Mouse (Mus musculus): ENCODE data around the gene Snw1.
"Not testable (repeated sequence)": the region's sequence is repeated elsewhere in the genome, so short reads cannot be mapped to it uniquely, and the experiment has no call there.

- TF ChIP-seq CTCF (IDR thresholded peaks at IDR 0.05; ENCODE audit: control insufficient read depth, insufficient read depth, insufficient read length); MYOG (IDR thresholded peaks at IDR 0.05; ENCODE audit: control insufficient read depth, extremely low read depth, insufficient read length); MYOD1 (IDR thresholded peaks at IDR 0.05; ENCODE audit: control insufficient read depth, insufficient read length, low read depth); MAX (IDR thresholded peaks at IDR 0.05); FOSL1 (IDR thresholded peaks at IDR 0.05; ENCODE audit: insufficient read depth, low read length, poor library complexity, severe bottlenecking): not testable (repeated sequence)
Measured at GRCm38 (mm10) chr12:87482482-87482881, 10.4 kb upstream of the Snw1 start.

Measured in C2C12 (cell line).